Mouse (Mus musculus) midbrain, postnatal 0 days (tissue): ENCODE measurements around the gene Pparg. TPM values are rescaled to one million over a fixed set of nuclear protein-coding genes. Genes with fewer than 3 reads are reported as not detected.

Experiments
- ATAC-seq: fragments of 200-750 bp; cut with Nextera tagmentation; 2 replicates; pipeline ENCODE4 v1.8.0; 2017; ENCODE audit warnings: moderate number of reproducible peaks, mild to moderate bottlenecking, moderate TSS enrichment, moderate library complexity; ENCODE audit not compliant: low FRiP score
- DNase-seq: peaks from one replicate; pipeline ENCODE4 v3.0.0-alpha.2; 2015; ENCODE audit warnings: low spot score
- H3K27ac ChIP-seq: fragments of 300-500 bp; sonication (generic); 2 replicates; pipeline ENCODE4 v1.5.1; 2014; ENCODE audit warnings: low read depth, mild to moderate bottlenecking, low read length, mixed read lengths
- H3K27me3 ChIP-seq: fragments of 300-500 bp; sonication (generic); 2 replicates; pipeline ENCODE4 v1.6.1; 2014; ENCODE audit warnings: low read length, control low read depth, mixed read lengths; ENCODE audit not compliant: insufficient read depth
- H3K36me3 ChIP-seq: fragments of 300-500 bp; sonication (generic); 2 replicates; pipeline ENCODE4 v1.6.1; 2014; ENCODE audit warnings: low read length, control low read depth, mixed read lengths; ENCODE audit not compliant: insufficient read depth
- H3K4me1 ChIP-seq: fragments of 300-500 bp; sonication (generic); 2 replicates; pipeline ENCODE4 v1.6.1; 2014; ENCODE audit warnings: mild to moderate bottlenecking, control low read depth, antibody characterized with exemption, low read length, mixed read lengths; ENCODE audit not compliant: insufficient read depth
- H3K4me2 ChIP-seq: fragments of 300-500 bp; sonication (generic); 2 replicates; pipeline ENCODE4 v1.6.1; 2014; ENCODE audit warnings: low read depth, mild to moderate bottlenecking, low read length, mixed read lengths; ENCODE audit not compliant: poor library complexity, severe bottlenecking
- H3K4me3 ChIP-seq: fragments of 300-500 bp; sonication (generic); 2 replicates; pipeline ENCODE4 v1.5.1; 2014; ENCODE audit warnings: low read depth, mild to moderate bottlenecking, low read length, moderate library complexity
- H3K9ac ChIP-seq: fragments of 300-500 bp; sonication (generic); replicated peaks from 2 replicates; pipeline ENCODE4 v1.6.1; 2014; ENCODE audit warnings: mild to moderate bottlenecking, low read length, moderate library complexity, mixed read lengths; ENCODE audit not compliant: poor library complexity, severe bottlenecking
- H3K9me3 ChIP-seq: fragments of 300-500 bp; sonication (generic); 2 replicates; pipeline ENCODE4 v1.6.1; 2016; ENCODE audit warnings: low read length, control low read depth
- CTCF ChIP-seq: IDR thresholded peaks from 2 replicates; pipeline ENCODE4 v1.5.1; 2016; ENCODE audit warnings: antibody characterized with exemption, mild to moderate bottlenecking
- WGBS: fragments of 180-500 bp; shearing (Covaris S2); extraction: QIAGEN DNeasy Blood & Tissue Kit; methylation state at CpG from one replicate; pipeline ENCODE4 v1.1.7; 2014; 5-methylcytosine and 5-hydroxymethylcytosine counted together
- polyA plus RNA-seq: library from polyadenylated mRNA; unstranded; fragments of >200 nt; fragmentation: Nextera tagmentation; extraction: Ambion mirVana; gene quantifications from 2 replicates; pipeline ENCODE4 v1.2.1, GENCODE M21; 2015
- total RNA-seq: library from RNA; depleted of rRNA; stranded (reverse); fragments of >200 nt; gene quantifications from 2 replicates; pipeline ENCODE4 v1.2.3, GENCODE M21; 2014

The Pparg gene
- total and polyA plus RNA-seq, 2 experiments from 2014 or later: 0.25 to 2.0 TPM

DNA sequence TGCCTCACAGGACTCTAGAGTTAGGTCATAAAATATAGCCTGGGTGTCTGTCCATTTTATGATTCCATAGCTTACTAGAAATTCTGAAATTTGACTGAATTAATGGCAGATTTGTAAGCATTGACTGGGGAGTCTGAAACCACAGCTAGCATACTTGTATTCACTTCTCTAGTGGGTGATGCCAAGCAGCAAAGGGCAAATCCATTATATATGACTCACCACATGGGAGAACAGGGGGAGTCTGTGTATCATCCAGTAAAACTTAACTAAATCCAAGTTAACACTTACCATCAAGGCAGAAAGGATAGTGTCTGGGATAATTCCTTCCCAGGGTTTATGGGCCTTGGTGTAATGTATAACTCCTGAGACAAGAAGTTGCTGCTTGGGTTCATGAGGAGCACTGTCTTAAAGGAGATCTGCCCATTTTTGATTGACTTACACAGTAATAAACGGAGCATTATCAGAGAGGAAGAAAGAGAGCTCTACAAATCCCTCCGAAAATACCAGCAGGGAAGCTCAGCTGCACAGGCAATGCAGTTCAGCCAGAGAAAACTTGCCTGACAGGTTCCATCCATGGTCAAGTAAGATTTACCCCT lies 27.6 kb upstream of the Pparg start:
- no peak for ATAC-seq
- Histone ChIP-seq H3K27me3 (no peaks in the 10 kb centered on the region), H3K27ac (no peak overlapping the region), H3K9me3 (no peaks in the 10 kb centered on the region), H3K36me3 (no peaks in the 10 kb centered on the region), H3K4me1 (no peaks in the 10 kb centered on the region), H3K4me3 (no peak overlapping the region), H3K9ac (no peak overlapping the region), H3K4me2 (no peak overlapping the region)
- no peak for DNase-seq
- 43% methylated on average over 2 of the region's 2 CpGs for WGBS
- TF ChIP-seq CTCF: no peak

GRCm38 (mm10) chr6:115335536-115335935 lies 25.2 kb upstream of the Pparg start:
- H3K27ac ChIP-seq: no peak overlapping the region
- H3K4me1 ChIP-seq: no peaks in the 10 kb centered on the region
- ATAC-seq (no peak), DNase-seq (no peak)
- H3K4me3 ChIP-seq: no peak overlapping the region
- H3K9me3 ChIP-seq: no peaks in the 10 kb centered on the region
- 50% methylated on average over 6 of the region's 6 CpGs for WGBS
- H3K9ac ChIP-seq: no peak overlapping the region
- no peaks in the 10 kb centered on the region for H3K36me3 ChIP-seq
- no peak for TF ChIP-seq CTCF
- no peak overlapping the region for H3K4me2 ChIP-seq
- H3K27me3 ChIP-seq: no peaks in the 10 kb centered on the region

- no peak for TF ChIP-seq CTCF
- Histone ChIP-seq H3K9ac (no peak overlapping the region), H3K27ac (no peak overlapping the region), H3K4me3 (no peak overlapping the region), H3K4me2 (no peak overlapping the region), H3K36me3 (no peaks in the 10 kb centered on the region), H3K9me3 (no peaks in the 10 kb centered on the region), H3K4me1 (no peaks in the 10 kb centered on the region), H3K27me3 (no peaks in the 10 kb centered on the region)
- WGBS: 94% methylated on average over 2 of the region's 2 CpGs
- DNase-seq (no peak), ATAC-seq (no peak)
Observed at GRCm38 (mm10) chr6:115340084-115340483, 20.7 kb upstream of the Pparg start.

DNA sequence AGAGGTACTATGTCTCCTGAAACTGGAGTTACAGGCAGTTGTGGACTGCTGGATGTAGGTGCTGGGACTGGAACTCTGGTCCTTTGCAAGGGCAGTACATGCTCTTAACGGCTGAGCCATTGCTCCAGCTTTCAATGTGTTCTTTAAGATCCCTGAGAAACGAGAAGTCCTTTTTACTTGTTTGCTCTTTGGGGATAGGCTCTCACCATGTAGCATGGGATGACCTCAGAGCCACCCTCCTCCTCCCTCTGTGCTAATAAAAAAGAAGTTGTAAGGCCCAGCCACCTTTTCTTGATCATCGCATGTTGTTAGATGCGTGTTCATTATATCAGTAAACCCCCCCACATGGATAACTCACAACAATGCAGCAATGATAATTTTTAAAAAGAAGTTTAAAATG lies 17.7 kb upstream of the Pparg start:
- Histone ChIP-seq H3K27me3 (no peaks in the 10 kb centered on the region), H3K4me2 (no peak overlapping the region), H3K9me3 (no peaks in the 10 kb centered on the region), H3K4me3 (no peak overlapping the region), H3K27ac (no peak overlapping the region), H3K36me3 (no peaks in the 10 kb centered on the region), H3K4me1 (no peaks in the 10 kb centered on the region), H3K9ac (no peak overlapping the region)
- DNase-seq (no peak), ATAC-seq (no peak)
- TF ChIP-seq CTCF: no peak
- WGBS: 70% methylated on average over 4 of the region's 4 CpGs

DNA sequence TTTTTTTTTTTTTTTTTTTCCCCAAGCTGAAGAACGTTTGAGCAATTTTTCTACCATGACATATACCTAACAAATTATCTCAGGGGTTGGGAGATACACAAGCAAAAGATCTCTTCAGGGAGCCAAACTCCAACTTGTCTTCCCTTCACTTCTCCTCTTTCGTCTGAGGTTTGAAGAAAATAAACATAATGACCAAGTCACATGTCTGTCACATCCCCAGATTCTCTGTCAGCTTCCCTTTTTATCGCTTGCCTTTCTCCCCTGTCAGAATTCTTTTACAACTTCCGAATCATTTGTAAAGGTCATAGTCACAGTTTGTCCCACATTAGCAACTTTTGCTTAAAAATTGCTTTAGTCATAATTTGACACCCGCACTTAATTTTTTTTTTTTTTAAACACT lies 17.2 kb upstream of the Pparg start:
- no peaks in the 10 kb centered on the region for H3K9me3 ChIP-seq
- H3K27ac ChIP-seq: no peak overlapping the region
- TF ChIP-seq CTCF: no peak
- no peaks in the 10 kb centered on the region for H3K27me3 ChIP-seq
- DNase-seq: no peak
- no peak overlapping the region for H3K4me2 ChIP-seq
- no peaks in the 10 kb centered on the region for H3K4me1 ChIP-seq
- H3K36me3 ChIP-seq: no peaks in the 10 kb centered on the region
- ATAC-seq: no peak
- 49% methylated on average over 5 of the region's 5 CpGs for WGBS
- H3K9ac ChIP-seq: no peak overlapping the region
- H3K4me3 ChIP-seq: no peak overlapping the region

DNA sequence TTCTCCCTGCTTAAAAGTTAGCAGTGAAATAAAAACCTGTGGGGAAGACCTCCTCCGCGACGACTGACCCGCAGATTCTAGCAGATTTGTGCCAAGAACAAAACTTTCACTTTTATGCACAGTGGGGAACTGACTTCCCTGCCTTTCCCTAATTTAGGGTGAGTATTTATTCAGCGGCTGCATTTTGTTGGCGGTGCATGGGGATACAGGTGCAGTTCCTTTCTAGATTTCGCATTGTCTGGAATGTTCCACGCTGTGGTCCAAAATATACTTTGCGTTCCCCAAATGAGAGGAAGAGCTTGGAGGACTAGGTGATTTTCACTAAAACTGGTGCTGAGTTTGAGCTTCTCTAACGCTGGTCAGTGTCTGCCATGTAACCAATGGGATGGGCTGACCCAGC lies 16.6 kb upstream of the Pparg start:
- Histone ChIP-seq H3K27me3 (no peaks in the 10 kb centered on the region), H3K4me3 (no peak overlapping the region), H3K9me3 (no peaks in the 10 kb centered on the region), H3K36me3 (no peaks in the 10 kb centered on the region), H3K4me1 (no peaks in the 10 kb centered on the region), H3K4me2 (no peak overlapping the region), H3K27ac (no peak overlapping the region), H3K9ac (no peak overlapping the region)
- TF ChIP-seq CTCF: no peak
- ATAC-seq (no peak), DNase-seq (no peak)
- WGBS: 28% methylated on average over 10 of the region's 10 CpGs
